Mouse (Mus musculus): ENCODE measurements around the gene Dlg2. TPM values are rescaled to one million over a fixed set of nuclear protein-coding genes. Genes with fewer than 3 reads are reported as not detected.

The Dlg2 gene
- polyA plus RNA-seq, 1 experiment from 2014 or later: 6.9 TPM

DNA sequence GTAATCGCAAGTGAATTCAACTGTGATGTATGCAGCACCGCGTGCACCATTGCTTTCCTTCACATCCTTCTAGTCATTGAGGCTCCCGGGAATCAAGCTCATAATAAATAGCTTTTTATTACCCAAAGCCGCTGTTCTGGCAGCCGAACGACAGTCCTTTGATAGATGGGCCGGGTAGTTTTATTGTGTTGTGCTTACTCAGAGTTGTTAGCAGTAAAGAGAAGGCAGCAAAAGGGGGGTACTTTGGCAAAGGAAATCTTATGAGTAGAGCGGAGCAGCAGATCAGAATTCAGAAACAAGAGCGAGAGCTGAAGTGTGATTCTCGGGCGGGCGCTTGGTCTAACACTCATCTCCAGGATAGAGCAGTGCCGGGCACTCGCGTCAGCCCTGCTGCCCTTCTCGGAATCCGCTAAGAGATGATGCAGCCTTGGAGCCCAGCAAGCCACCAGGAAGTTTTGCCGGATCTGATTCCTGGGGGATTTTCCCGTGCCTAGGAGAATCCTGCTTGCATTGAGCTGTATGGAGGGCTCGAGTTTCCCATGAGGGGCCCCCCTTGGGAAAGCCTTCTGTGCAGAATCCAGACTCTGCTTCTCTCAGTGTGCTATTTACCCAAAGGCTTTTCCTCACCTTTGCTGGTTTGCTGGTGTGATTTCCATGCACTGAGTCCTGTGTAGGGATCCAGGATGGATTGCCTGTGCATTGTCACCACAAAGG, 410.7 kb downstream of the Dlg2 start:
- Histone ChIP-seq H3K27me3 (peaks cover 3% of the 10 kb centered on the region; the same call in 1 of the 2 replicates), H3K27ac (peak overlapping the region; percentile 73), H3K4me3 (peak overlapping the region; percentile 43), H3K4me2 (replicated peaks) (peak overlapping the region; percentile 77), H3K9me3 (replicated peaks) (no peaks in the 10 kb centered on the region), H3K9ac (peak overlapping the region; percentile 54), H3K36me3 (no peaks in the 10 kb centered on the region), H3K4me1 (peaks cover 3% of the 10 kb centered on the region; the same call in 1 of the 2 replicates)
- peak; percentile 85 for ATAC-seq (ENCODE audit: low FRiP score)
- under 1% methylated on average over 21 of the region's 21 CpGs for whole genome bisulfite sequencing

- Histone ChIP-seq H3K9ac (no peak overlapping the region), H3K4me2 (replicated peaks) (no peak overlapping the region), H3K4me3 (no peak overlapping the region), H3K36me3 (no peaks in the 10 kb centered on the region), H3K27ac (no peak overlapping the region), H3K4me1 (no peaks in the 10 kb centered on the region), H3K9me3 (replicated peaks) (no peaks in the 10 kb centered on the region), H3K27me3 (no peaks in the 10 kb centered on the region)
- no peak for ATAC-seq (ENCODE audit: low FRiP score)
- WGBS: 80% methylated on average over 4 of the region's 4 CpGs
Observed at GRCm38 (mm10) chr7:90927441-90927840, 451.0 kb downstream of the Dlg2 start.

- Histone ChIP-seq H3K27ac (no peak overlapping the region), H3K9ac (no peak overlapping the region), H3K27me3 (no peaks in the 10 kb centered on the region), H3K4me2 (replicated peaks) (no peak overlapping the region), H3K36me3 (no peaks in the 10 kb centered on the region), H3K4me3 (no peak overlapping the region), H3K4me1 (no peaks in the 10 kb centered on the region), H3K9me3 (replicated peaks) (no peaks in the 10 kb centered on the region)
- no peak for ATAC-seq (ENCODE audit: low FRiP score)
- 79% methylated on average over 5 of the region's 5 CpGs for WGBS
Observed at GRCm38 (mm10) chr7:90940726-90941125, 464.3 kb downstream of the Dlg2 start.

- no peaks in the 10 kb centered on the region for H3K27me3 ChIP-seq
- H3K4me1 ChIP-seq: no peaks in the 10 kb centered on the region
- no peak overlapping the region for H3K4me3 ChIP-seq
- no peak overlapping the region for H3K9ac ChIP-seq
- WGBS: 85% methylated on average over 8 of the region's 8 CpGs
- no peak overlapping the region for H3K4me2 ChIP-seq (replicated peaks)
- H3K36me3 ChIP-seq: no peaks in the 10 kb centered on the region
- no peak overlapping the region for H3K27ac ChIP-seq
- no peak for ATAC-seq (ENCODE audit: low FRiP score)
- H3K9me3 ChIP-seq (replicated peaks): no peaks in the 10 kb centered on the region
Observed at GRCm38 (mm10) chr7:90947073-90947472, 470.6 kb downstream of the Dlg2 start.

DNA sequence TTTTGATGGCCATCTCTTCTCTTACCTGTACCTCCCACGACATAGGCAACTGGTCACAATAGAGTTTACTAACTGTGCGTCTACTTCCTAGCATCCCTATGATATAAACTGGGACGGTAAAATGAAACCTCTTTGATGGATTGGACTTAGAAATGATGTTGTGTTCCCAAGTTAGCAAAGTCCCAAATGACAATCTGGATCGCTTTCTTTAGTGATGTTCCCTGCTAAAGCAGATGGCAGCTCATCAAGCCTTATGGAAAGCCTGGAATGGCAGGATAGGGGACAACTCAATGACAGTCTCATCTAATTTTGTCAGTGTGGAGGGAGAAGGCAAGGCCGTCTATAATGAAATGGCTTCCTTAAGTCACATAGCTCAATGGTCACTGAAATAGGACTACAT, 472.7 kb downstream of the Dlg2 start:
- H3K9me3 ChIP-seq (replicated peaks): no peaks in the 10 kb centered on the region
- no peak overlapping the region for H3K27ac ChIP-seq
- ATAC-seq (ENCODE audit: low FRiP score): no peak
- no peak overlapping the region for H3K9ac ChIP-seq
- H3K27me3 ChIP-seq: no peaks in the 10 kb centered on the region
- H3K4me1 ChIP-seq: no peaks in the 10 kb centered on the region
- H3K4me2 ChIP-seq (replicated peaks): no peak overlapping the region
- H3K4me3 ChIP-seq: no peak overlapping the region
- no peaks in the 10 kb centered on the region for H3K36me3 ChIP-seq
- 89% methylated on average over 5 of the region's 5 CpGs for WGBS

- ATAC-seq (ENCODE audit: low FRiP score): no peak
Observed at GRCm38 (mm10) chr7:90977241-90977640, 500.8 kb downstream of the Dlg2 start.

DNA sequence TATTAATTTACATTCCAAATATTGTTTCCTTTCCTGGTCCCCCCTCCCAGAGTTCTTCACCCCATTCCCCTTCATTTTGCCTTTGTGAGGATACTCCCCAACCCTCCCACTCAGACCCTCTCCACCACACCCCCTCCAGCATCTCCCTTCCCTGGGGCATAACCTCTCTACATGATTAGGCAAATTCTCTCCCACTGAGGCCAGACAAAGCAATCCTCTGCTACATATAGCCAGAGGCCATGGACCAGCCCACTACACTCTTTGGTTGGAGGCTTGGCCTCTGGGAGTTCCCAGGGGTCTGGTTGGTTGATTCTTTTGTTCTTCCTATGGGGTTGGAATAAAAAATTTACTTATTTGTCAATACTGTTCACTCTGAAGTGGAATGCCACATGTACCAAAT, 505.6 kb downstream of the Dlg2 start:
- Histone ChIP-seq H3K36me3 (no peaks in the 10 kb centered on the region), H3K9me3 (replicated peaks) (no peaks in the 10 kb centered on the region), H3K4me2 (replicated peaks) (no peak overlapping the region), H3K4me1 (no peaks in the 10 kb centered on the region), H3K9ac (no peak overlapping the region), H3K4me3 (no peak overlapping the region), H3K27me3 (no peaks in the 10 kb centered on the region), H3K27ac (no peak overlapping the region)
- no peak for ATAC-seq (ENCODE audit: low FRiP score)

More at GRCm38 (mm10) chr7:90977241-90977640, 500.8 kb downstream of the Dlg2 start:
- H3K4me3 ChIP-seq: no peak overlapping the region
- H3K27me3 ChIP-seq: no peaks in the 10 kb centered on the region
- H3K4me1 ChIP-seq: no peaks in the 10 kb centered on the region
- H3K36me3 ChIP-seq: no peaks in the 10 kb centered on the region
- no peak overlapping the region for H3K9ac ChIP-seq
- H3K4me2 ChIP-seq (replicated peaks): no peak overlapping the region
- H3K27ac ChIP-seq: no peak overlapping the region
- no peaks in the 10 kb centered on the region for H3K9me3 ChIP-seq (replicated peaks)

DNA sequence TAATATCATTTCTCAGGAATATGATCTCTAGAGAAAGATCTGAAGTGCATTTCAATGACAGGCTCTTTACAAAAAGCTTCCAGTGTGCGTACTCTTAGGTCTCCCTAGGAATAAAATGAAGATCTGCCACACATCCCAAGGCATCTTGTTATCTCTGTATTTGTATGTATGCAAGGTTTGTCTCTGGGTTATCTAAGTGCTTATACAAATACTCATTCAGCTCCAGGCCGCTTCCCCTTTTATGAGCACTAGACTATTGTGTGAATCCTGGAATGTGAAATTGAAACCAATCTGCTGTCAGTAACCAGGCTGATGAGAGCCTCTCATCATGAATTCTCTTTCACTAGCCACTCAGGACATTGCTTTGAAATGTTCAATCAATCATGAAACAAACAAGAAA, 534.2 kb downstream of the Dlg2 start:
- WGBS: 64% methylated on average over 2 of the region's 2 CpGs
- H3K9me3 ChIP-seq (replicated peaks): no peaks in the 10 kb centered on the region
- H3K9ac ChIP-seq: no peak overlapping the region
- no peaks in the 10 kb centered on the region for H3K4me1 ChIP-seq
- no peaks in the 10 kb centered on the region for H3K27me3 ChIP-seq
- H3K36me3 ChIP-seq: no peaks in the 10 kb centered on the region
- no peak overlapping the region for H3K4me3 ChIP-seq
- ATAC-seq (ENCODE audit: low FRiP score): no peak
- H3K27ac ChIP-seq: no peak overlapping the region
- H3K4me2 ChIP-seq (replicated peaks): no peak overlapping the region

- no peak for ATAC-seq (ENCODE audit: low FRiP score)
- no peaks in the 10 kb centered on the region for H3K4me1 ChIP-seq
- H3K4me3 ChIP-seq: no peak overlapping the region
- WGBS: 81% methylated on average over 4 of the region's 4 CpGs
- H3K36me3 ChIP-seq: no peaks in the 10 kb centered on the region
- H3K9ac ChIP-seq: no peak overlapping the region
- no peak overlapping the region for H3K4me2 ChIP-seq (replicated peaks)
- H3K27ac ChIP-seq: no peak overlapping the region
- H3K27me3 ChIP-seq: no peaks in the 10 kb centered on the region
- no peaks in the 10 kb centered on the region for H3K9me3 ChIP-seq (replicated peaks)
Observed at GRCm38 (mm10) chr7:91044998-91045741, 568.7 kb downstream of the Dlg2 start.

DNA sequence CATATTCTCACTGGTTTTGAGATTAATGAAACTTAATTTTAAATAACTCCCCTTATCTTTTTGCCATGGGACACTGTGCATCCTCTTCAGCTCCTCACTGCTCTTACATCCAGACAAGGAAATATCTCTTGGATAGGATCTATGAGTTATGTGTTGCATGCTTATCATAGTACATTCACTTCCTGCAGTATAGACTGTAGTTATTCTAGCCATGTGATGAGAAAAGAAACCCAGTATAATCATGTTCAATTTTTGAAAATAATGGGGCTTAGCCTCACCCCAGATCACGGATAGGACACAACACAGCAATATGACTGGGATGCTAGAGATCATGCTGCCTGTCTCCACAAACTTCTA, 569.2 kb downstream of the Dlg2 start:
- Histone ChIP-seq H3K9ac (no peak overlapping the region), H3K27ac (no peak overlapping the region), H3K9me3 (replicated peaks) (no peaks in the 10 kb centered on the region), H3K36me3 (no peaks in the 10 kb centered on the region), H3K4me3 (no peak overlapping the region), H3K4me1 (no peaks in the 10 kb centered on the region), H3K27me3 (no peaks in the 10 kb centered on the region), H3K4me2 (replicated peaks) (no peak overlapping the region)
- 86% methylated on average over 1 of the region's 1 CpGs for WGBS
- ATAC-seq (ENCODE audit: low FRiP score): no peak

DNA sequence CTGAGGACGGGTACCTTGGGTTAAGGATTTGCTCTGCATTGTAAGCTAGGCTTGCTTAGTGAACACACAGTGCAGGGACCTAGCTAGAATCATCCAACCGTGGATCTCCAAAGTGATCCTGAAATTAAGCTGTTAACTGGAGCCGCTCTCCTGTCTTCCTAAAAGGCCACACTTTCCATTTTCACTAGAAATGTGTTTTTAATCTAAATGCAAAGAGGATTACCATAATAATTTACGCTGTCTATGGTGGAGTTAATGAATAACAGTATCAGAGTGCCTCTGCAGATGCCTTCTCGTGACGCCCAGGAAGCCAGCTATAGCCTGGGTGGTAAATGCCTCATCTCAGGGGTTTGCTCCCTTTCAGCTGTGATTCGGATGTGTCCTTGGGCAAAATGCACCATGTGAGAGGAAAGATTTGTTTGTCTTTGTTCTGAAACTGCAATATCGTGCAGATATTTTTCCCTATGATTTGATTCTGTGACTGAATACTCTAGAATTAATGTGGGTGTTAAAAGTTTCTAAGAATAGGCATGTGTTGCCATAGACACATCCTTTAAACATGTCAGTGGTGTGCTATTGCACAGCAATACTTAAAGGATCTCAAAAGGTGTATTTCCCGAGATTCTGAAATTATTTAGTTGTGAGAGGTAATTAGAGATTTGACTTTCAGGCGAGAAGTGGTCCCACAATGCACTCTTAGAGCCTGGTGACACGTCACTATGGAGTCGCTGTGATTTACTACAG, 587.0 kb downstream of the Dlg2 start:
- H3K4me2 ChIP-seq (replicated peaks): no peak overlapping the region
- no peaks in the 10 kb centered on the region for H3K36me3 ChIP-seq
- peak; percentile 68; the same call in 1 of the 2 replicates for ATAC-seq (ENCODE audit: low FRiP score)
- H3K4me3 ChIP-seq: no peak overlapping the region
- no peaks in the 10 kb centered on the region for H3K9me3 ChIP-seq (replicated peaks)
- H3K4me1 ChIP-seq: no peaks in the 10 kb centered on the region
- H3K27ac ChIP-seq: no peak overlapping the region
- no peaks in the 10 kb centered on the region for H3K27me3 ChIP-seq
- no peak overlapping the region for H3K9ac ChIP-seq
- WGBS: 62% methylated on average over 12 of the region's 12 CpGs

GRCm38 (mm10) chr7:91071751-91072707, 595.6 kb downstream of the Dlg2 start:
- no peak overlapping the region for H3K4me2 ChIP-seq (replicated peaks)
- H3K9ac ChIP-seq: no peak overlapping the region
- no peak for ATAC-seq (ENCODE audit: low FRiP score)

More at GRCm38 (mm10) chr7:91071751-91072707, 595.6 kb downstream of the Dlg2 start:
- Histone ChIP-seq H3K36me3 (no peaks in the 10 kb centered on the region), H3K27ac (no peak overlapping the region), H3K9me3 (replicated peaks) (no peaks in the 10 kb centered on the region), H3K4me3 (no peak overlapping the region), H3K27me3 (no peaks in the 10 kb centered on the region), H3K4me1 (no peaks in the 10 kb centered on the region)
- 56% methylated on average over 9 of the region's 9 CpGs for WGBS
